Mouse (Mus musculus) olfactory bulb, adult 2 months (tissue): ENCODE data around the gene Zbtb1.
A peak's percentile ranks its signal among the peaks of the same experiment; 100 is the strongest.

Experiments
- CTCF ChIP-seq: fragments of 200-500 bp; IDR thresholded peaks from 2 replicates; pipeline ENCODE4 v1.5.1; 2012; ENCODE audit warnings: low read depth, mild to moderate bottlenecking, low read length, moderate library complexity; ENCODE audit not compliant: insufficient read depth
- POLR2A ChIP-seq: fragments of 200-500 bp; IDR thresholded peaks from 2 replicates; pipeline ENCODE4 v1.6.1; 2012; ENCODE audit warnings: mild to moderate bottlenecking, low read depth, low read length, moderate library complexity; ENCODE audit not compliant: insufficient read depth

DNA sequence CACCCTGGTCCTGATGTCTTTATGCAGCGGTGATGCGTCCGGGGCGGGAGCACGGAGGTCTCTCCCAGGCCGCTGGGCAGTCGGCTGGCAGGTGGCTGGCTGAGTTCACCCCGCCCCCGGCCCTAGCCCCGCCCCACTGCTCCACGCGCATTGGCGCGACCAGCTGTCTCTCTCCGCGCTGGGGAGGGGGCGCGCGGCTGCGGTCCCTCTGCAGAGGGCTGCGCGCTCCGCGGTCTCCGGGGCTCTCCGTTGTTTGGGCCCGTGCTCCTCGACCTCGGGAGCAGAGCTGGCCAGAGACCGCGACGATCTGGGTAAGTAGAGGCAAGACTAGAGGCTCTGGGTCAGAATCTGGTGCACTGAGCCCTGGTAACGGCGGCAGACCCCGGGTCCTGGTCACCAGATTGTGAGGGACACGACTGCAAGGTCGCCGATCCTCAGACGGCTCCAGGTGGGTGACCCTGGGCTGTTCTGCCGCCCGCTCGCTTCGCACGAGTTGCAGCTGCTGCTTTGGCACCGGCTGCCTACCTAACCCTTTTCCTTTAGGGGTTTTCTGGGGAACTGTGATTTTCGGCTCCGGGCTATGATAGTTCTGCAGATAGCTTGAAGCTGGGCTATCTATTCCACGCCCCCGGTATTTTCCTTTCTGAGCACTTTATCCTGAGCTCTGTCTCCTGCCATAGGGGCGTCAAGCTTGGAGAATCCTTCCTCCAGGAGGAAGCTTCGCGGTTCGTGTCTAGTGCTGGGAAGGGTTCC is 45.2 kb upstream of the Zbtb1 start, which contains the start of gene Akap5:
- TF ChIP-seq CTCF (no peak), POLR2A (peak; percentile 84; the same call in 1 of the 2 replicates)
